Comparison of ENCODE assay signal across 12 mouse cellular contexts in genomic region chr2:160057211-160057610, GRCm38 (mm10).
"Had no signal": no experiment of that assay in that cellular context is flagged by ENCODE, and none has a peak within 500 bp of the region (broad histone marks: within the 10 kb centered on the region; RNA-seq: fewer than 3 reads in every experiment).

No protein-coding gene starts in this region.

- DNase-seq: kidney, adult 2 months; kidney, postnatal 25 days; layer of hippocampus, adult 9-11 months; liver, embryonic 13.5 days; lung, adult 2 months; thymus, adult 2 months; thymus, postnatal 14 days; thymus, postnatal 4 days had no signal

- H3K4me2 ChIP-seq: liver, embryonic 13.5 days; neural tube, embryonic 12.5 days had no signal

- H3K4me3 ChIP-seq: layer of hippocampus, adult 2 months; liver, embryonic 13.5 days; neural tube, embryonic 12.5 days had no signal

- H3K36me3 ChIP-seq: liver, embryonic 13.5 days; neural tube, embryonic 12.5 days had no signal

- H3K4me1 ChIP-seq: liver, embryonic 13.5 days had no signal

- H3K9me3 ChIP-seq: liver, embryonic 13.5 days; neural tube, embryonic 12.5 days had no signal

- H3K27me3 ChIP-seq: liver, embryonic 13.5 days; neural tube, embryonic 12.5 days had no signal

- H3K27ac ChIP-seq: kidney, postnatal 0 days; layer of hippocampus, adult 2 months; liver, embryonic 13.5 days; macrophage; neural tube, embryonic 12.5 days had no signal

- H3K9ac ChIP-seq: liver, embryonic 13.5 days; neural tube, embryonic 12.5 days had no signal
